Mouse (Mus musculus) forelimb bud, embryonic 11.5 days (tissue): ENCODE measurements around the gene Hoxd11.

Experiments used
- DNase-seq: peaks from one replicate; pipeline ENCODE4 v3.0.0-alpha.2; 2012; ENCODE audit warnings: low read depth, low spot score

Hoxd11 gene

GRCm38 (mm10) chr2:74727640-74728302 lies 48.4 kb downstream of the Hoxd11 start:
- DNase-seq = no peak

GRCm38 (mm10) chr2:74728303-74728680 lies 48.9 kb downstream of the Hoxd11 start:
- no peak for DNase-seq

DNA sequence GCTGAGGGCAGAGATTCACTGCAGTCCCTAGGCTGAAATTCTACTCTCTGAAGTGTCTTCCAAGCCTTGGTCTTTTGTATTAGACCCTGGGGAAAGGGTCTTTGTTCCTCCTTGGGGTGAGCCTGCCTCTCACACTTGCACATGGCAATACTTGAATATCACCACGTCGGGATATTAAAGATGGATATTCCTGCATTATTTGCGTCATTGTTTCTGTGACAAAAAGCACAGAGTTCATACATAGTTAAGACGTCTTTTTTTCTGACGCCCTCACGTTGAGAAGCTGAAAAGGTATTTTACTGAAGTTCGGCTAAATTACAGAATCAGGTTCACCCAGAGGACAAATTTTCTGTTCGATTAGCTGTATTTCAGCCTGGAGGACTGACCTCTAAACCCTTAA lies 51.0 kb downstream of the Hoxd11 start:
- no peak for DNase-seq

GRCm38 (mm10) chr2:74731055-74731454 lies 51.7 kb downstream of the Hoxd11 start:
- DNase-seq = no peak

- no peak for DNase-seq
Measured at GRCm38 (mm10) chr2:74731799-74732512, 52.6 kb downstream of the Hoxd11 start.

GRCm38 (mm10) chr2:74732513-74733316 lies 53.4 kb downstream of the Hoxd11 start:
- DNase-seq = no peak

- no peak for DNase-seq
Measured at GRCm38 (mm10) chr2:74733317-74733661, 53.9 kb downstream of the Hoxd11 start.

DNA sequence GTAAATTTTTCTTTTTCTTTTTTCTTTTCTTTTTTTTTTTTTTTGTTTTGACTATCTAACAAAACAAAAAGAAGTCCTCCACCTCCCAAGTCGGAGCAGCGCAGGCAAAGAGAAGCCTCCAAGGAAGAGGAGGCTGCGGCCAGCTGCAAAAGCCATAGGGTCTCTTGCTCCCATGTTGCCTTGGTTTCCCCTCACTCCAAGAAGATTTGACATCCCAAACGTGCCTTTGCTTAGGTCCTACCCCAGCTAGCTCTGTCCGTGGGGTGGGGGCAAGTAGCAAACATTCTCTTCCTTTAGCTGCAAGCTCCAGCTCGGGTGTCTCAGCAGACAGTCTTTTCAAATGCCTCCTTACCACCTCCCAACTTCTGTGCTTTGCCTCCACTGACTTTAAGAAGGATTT lies 54.4 kb downstream of the Hoxd11 start:
- DNase-seq = no peak

DNA sequence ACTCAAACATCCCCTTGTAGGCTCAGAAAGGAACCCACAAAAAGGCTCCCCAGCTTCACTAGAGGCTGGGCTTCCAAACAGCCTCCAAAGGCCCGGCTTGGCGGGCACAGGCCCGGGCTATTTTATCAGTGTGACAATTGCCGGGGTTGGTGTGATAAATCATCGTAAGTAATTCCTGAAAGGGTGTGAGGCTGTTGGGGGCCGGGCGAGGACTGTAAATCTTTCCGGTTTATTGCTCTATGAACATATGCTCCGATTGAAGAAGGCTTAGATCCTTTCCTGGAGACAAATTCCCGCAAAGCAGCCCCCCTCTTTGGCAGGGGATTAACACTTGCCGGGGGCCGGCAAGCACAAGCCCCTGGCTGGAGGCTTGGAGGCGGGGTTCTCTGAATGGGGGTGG lies 55.1 kb downstream of the Hoxd11 start:
- no peak for DNase-seq

GRCm38 (mm10) chr2:74734996-74735811 lies 55.8 kb downstream of the Hoxd11 start:
- no peak for DNase-seq

- DNase-seq = no peak
Measured at GRCm38 (mm10) chr2:74735851-74736687, 56.7 kb downstream of the Hoxd11 start.
